Mouse (Mus musculus) left cerebral cortex, adult 2 months (tissue): ENCODE results near the gene Samsn1. TPM values are rescaled to one million over a fixed set of nuclear protein-coding genes. Genes with fewer than 3 reads are reported as not detected.

Experiments
- DNase-seq, 2 experiments: peaks; one replicate each; pipeline ENCODE4 v3.0.0; 2021 to 2022; ENCODE audit warnings: low spot score in 2 of 2, mixed read lengths in 1 of 2; ENCODE audit errors: extremely low spot score in 1 of 2
- H3K27ac ChIP-seq: fragments of 200-600 bp; 2 replicates; pipeline ENCODE4 v1.8.1; 2022
- H3K4me3 ChIP-seq: fragments of 200-600 bp; 2 replicates; pipeline ENCODE4 v1.8.1; 2022
- CTCF ChIP-seq: fragments of 200-600 bp; IDR thresholded peaks from 2 replicates; pipeline ENCODE4 v1.8.1; 2022; ENCODE audit warnings: antibody characterized with exemption, mild to moderate bottlenecking, moderate library complexity
- intact Hi-C: fragments of 180-260 bp; cut with DNase I; formaldehyde crosslinking; loops from one replicate; pipeline ENCODE4 v1.15.1; 2025
- total RNA-seq, 2 experiments: library from RNA; stranded (reverse); gene quantifications; 2 replicates each; pipeline ENCODE4 v1.2.3; 2021

The Samsn1 gene
- total RNA-seq, 2 experiments from 2014 or later: 1.3 to 1.8 TPM

DNA sequence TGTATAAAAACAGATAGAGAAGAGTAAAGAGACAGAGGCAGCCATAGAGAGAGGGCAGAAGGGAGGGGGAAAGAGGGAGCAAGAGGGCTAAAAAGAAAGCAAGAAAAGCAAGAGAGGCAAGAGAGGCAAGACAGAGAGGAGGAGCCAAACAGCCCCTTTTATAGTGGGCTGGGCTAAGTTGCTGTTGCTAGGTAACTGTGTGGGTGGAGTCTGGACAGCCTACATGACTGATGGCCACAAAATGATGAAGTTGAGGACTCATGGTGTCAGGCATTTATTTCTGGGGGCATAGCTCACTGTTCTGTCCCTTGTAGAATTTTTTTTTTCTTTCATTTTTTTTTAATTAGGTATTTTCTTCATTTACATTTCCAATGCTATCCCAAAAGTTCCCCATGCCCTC is 195.6 kb downstream of the Samsn1 start:
- Histone ChIP-seq H3K27ac (no peak overlapping the region), H3K4me3 (no peak overlapping the region)
- intact Hi-C loops: no loop called here
- TF ChIP-seq CTCF: no peak
- DNase-seq: no peak

DNA sequence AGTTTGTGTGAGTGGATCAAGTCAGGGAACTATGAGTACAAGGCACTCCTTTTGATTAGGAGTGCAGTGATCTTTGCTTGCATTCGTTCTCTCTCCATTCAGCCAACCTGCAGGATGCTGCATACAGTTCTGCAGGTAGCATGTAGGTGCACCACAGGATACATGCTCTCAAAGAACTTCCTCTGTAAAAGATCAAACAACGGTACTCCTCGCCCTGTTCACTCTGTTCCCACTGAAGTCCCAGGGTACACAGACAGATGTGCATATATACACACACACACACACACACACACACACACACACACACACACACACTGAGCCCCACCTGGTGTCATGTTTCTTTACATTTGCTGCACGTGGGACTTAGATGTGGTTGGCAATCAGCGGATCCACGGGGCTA is 198.9 kb downstream of the Samsn1 start:
- no peak for DNase-seq
- intact Hi-C loops: no loop called here
- H3K27ac ChIP-seq: no peak overlapping the region
- no peak for TF ChIP-seq CTCF
- no peak overlapping the region for H3K4me3 ChIP-seq

DNA sequence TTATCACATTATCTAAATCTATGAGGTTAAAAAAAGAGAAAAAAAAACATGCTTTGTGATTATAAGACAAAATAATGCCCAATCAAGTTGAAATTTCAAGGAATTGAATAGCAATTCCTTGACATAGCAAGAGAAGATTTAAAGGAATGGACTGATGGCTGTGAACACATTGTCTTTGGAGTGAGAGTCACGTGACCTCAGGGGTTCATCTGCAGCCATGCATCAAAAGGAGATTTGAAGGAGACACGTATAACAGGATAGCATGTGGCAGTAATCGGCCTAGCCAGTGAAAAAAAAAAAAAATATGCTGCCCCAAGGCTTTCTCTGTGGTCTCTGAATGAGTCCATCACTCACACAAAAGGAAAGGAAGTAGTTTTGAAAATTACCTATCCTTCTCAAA is 201.1 kb downstream of the Samsn1 start:
- DNase-seq: no peak
- no peak overlapping the region for H3K4me3 ChIP-seq
- intact Hi-C loops: no loop called here
- no peak for TF ChIP-seq CTCF
- H3K27ac ChIP-seq: no peak overlapping the region
